ENCODE assay signal across 13 mouse cellular contexts in genomic region chr5:149266761-149267221, GRCm38 (mm10). TPM values are rescaled to one million over a fixed set of nuclear protein-coding genes. Genes with fewer than 3 reads are reported as not detected.
DNase-seq lines count a peak whose midpoint lies in the region; ATAC-seq and TF ChIP-seq lines count a peak whose summit lies in the region.
"Had no signal": no experiment of that assay in that cellular context is flagged by ENCODE, and none has a peak within 500 bp of the region (broad histone marks: within the 10 kb centered on the region; RNA-seq: fewer than 3 reads in every experiment).

No protein-coding gene starts in this region.

- no peaks in the 10 kb centered on the region for H3K36me3 ChIP-seq in lung, embryonic 15.5 days
- no peaks in the 10 kb centered on the region for H3K36me3 ChIP-seq in liver, embryonic 14.5 days (replicated peaks; ENCODE audit: control insufficient read depth, insufficient read depth, low read depth)
- H3K36me3 ChIP-seq: hindbrain, embryonic 15.5 days had no signal

- 71% methylated on average over 8 of the region's 8 CpGs for WGBS in lung, embryonic 15.5 days
- 25% methylated on average over 8 of the region's 8 CpGs for WGBS in liver, embryonic 14.5 days (ENCODE audit: insufficient replicate concordance)

- no peak for TF ChIP-seq EP300 in liver, embryonic 14.5 days (IDR thresholded peaks at IDR 0.05; ENCODE audit: low read depth)

- peak; percentile 41; the same call in 1 of the 2 replicates for ATAC-seq in lung, embryonic 15.5 days (ENCODE audit: borderline replicate concordance, extremely low read depth, low FRiP score, low TSS enrichment)
- peak; percentile 29; the same call in 1 of the 2 replicates for ATAC-seq in liver, embryonic 14.5 days (ENCODE audit: insufficient read depth)
- ATAC-seq in neutrophil, adult 5-6 weeks (ENCODE audit: extremely low read depth, insufficient number of reproducible peaks, low FRiP score, poor library complexity, severe bottlenecking), result peak; percentile 61
- no peak for ATAC-seq in activated CD4-positive, CD25-positive, alpha-beta regulatory T cell, adult 4 months

- no peak for DNase-seq in lung, postnatal 10 days
- DNase-seq in T-cell, adult 2 months (ENCODE audit: low spot score), result peak; percentile 25
- DNase-seq in liver, embryonic 14.5 days (ENCODE audit: low read depth in 3 of 3, low spot score in 3 of 3), result no peak
- DNase-seq in left cerebral cortex, adult 18-20 months (ENCODE audit: low spot score in 2 of 2), result no peak
- no peak for DNase-seq in embryo, embryonic 9.5 days (ENCODE audit: extremely low spot score)
- DNase-seq: cerebellum, postnatal 36 days had no signal

- no peak for TF ChIP-seq CTCF in liver, embryonic 14.5 days (IDR thresholded peaks at IDR 0.05; ENCODE audit: low read depth)

- H3K9me3 ChIP-seq in lung, embryonic 15.5 days, result no peaks in the 10 kb centered on the region
- H3K9me3 ChIP-seq in liver, embryonic 14.5 days (ENCODE audit: control insufficient read depth, low read length), result no peaks in the 10 kb centered on the region; the same call in 1 of the 2 replicates
- H3K9me3 ChIP-seq: hindbrain, embryonic 15.5 days had no signal

- H3K4me3 ChIP-seq in lung, embryonic 15.5 days, result no peak overlapping the region
- no peak overlapping the region; a peak in 1 of 4 replicates for H3K4me3 ChIP-seq in liver, embryonic 14.5 days (ENCODE audit: insufficient read depth in 1 of 2, low read depth in 2 of 2, low read length in 2 of 2)
- H3K4me3 ChIP-seq: hindbrain, embryonic 15.5 days; left cerebral cortex, adult 2 months had no signal

- no peak overlapping the region for H3K9ac ChIP-seq in lung, embryonic 15.5 days
- no peak overlapping the region for H3K9ac ChIP-seq in liver, embryonic 14.5 days (replicated peaks)
- H3K9ac ChIP-seq: hindbrain, embryonic 15.5 days had no signal

- no peaks in the 10 kb centered on the region for H3K4me1 ChIP-seq in lung, embryonic 15.5 days
- H3K4me1 ChIP-seq in liver, embryonic 14.5 days (replicated peaks; ENCODE audit: control insufficient read depth in 2 of 2, insufficient read depth in 2 of 2, low read length in 1 of 2), result peaks cover 0 to 12% of the 10 kb centered on the region in 2 experiments; a peak in 2 of 4 replicates
- H3K4me1 ChIP-seq: hindbrain, embryonic 15.5 days had no signal

- no peak overlapping the region for H3K27ac ChIP-seq in lung, embryonic 15.5 days
- no peak overlapping the region; the same call in 1 of the 2 replicates for H3K27ac ChIP-seq in liver, embryonic 14.5 days
- H3K27ac ChIP-seq: hindbrain, embryonic 15.5 days; left cerebral cortex, adult 2 months had no signal

- H3K4me2 ChIP-seq in lung, embryonic 15.5 days, result no peak overlapping the region
- no peak overlapping the region for H3K4me2 ChIP-seq in liver, embryonic 14.5 days (ENCODE audit: low read depth)
- H3K4me2 ChIP-seq: heart, embryonic 11.5 days; hindbrain, embryonic 15.5 days had no signal

- no peaks in the 10 kb centered on the region for H3K27me3 ChIP-seq in lung, embryonic 15.5 days
- H3K27me3 ChIP-seq in liver, embryonic 14.5 days (ENCODE audit: control insufficient read depth, insufficient read depth, low read length), result no peaks in the 10 kb centered on the region; the same call in 1 of the 2 replicates
- H3K27me3 ChIP-seq: CH12.LX; hindbrain, embryonic 15.5 days had no signal

RNA-seq across cellular contexts. Expression of gene Alox5ap, which starts 2.2 kb away (rescaled TPM):
- 19.9 and 22.4 TPM in 2 replicates for polyA plus RNA-seq in lung, embryonic 15.5 days (2015; fragmentation: Nextera tagmentation; extraction: Ambion mirVana)
- polyA plus RNA-seq in liver, embryonic 14.5 days (2012; rRNA removed), result 17.4 and 26.7 TPM in 2 replicates
- 26.2 and 29.6 TPM in 2 replicates for polyA plus RNA-seq in liver, embryonic 14.5 days (2014; fragmentation: Nextera tagmentation; extraction: Ambion mirVana)
- total RNA-seq in neutrophil, adult 5-6 weeks (2017), result 1,084 and 1,252 TPM in 2 replicates
- total RNA-seq in left cerebral cortex, adult 18-20 months (2021), result 1 to 10 TPM; 9.4 to 10.0 TPM
- 1 to 10 TPM; 1.5 to 3.0 TPM for polyA plus RNA-seq in activated CD4-positive, CD25-positive, alpha-beta regulatory T cell, adult 4 months (2017; shearing (Covaris generic))
